Mouse (Mus musculus): ENCODE results near the gene Ptch2.

DNA sequence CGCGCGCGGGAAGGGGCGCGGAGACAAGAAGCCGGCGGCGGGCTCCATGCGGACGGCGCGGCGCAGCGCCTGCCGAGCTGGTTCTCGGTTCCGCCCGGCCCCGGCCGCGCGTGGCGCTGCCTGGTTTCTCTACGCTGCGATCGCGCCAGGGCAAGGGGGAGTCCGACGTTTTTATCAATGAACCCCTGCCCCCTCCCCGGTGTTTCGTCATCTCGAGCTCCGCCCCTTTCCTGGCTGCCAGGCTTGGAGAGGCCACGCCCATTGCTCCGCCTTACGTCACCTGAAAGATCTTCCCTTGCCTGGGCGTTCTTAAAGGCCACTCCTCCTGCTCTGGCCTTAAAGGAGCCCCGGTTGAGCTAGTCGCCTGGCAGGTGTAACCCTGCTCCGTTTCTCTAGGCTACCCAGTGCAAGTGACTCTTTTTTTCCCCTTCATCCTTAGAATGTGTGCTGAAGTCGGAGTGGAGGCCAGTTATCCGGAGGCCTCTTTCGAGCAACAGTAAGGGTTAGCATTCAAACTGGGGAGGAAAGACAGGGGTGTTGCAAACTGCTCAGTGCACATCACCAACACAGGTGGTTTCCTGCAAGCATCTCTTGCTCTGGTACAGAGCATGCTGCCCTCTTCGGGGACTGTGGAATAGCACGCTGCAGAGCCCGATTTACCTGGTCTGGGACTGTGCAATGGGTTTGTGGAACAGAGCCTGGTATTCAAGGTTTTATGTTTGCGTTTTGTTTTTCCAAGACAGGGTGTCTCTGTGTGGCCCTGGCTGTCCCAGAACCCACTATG lies 38.1 kb downstream of the Ptch2 start, which contains the start of gene Plk3:
- TF ChIP-seq CTCF (conservative IDR thresholded peaks at IDR 0.05; ENCODE audit: insufficient read depth, insufficient read length, low read depth, low read length) = no peak
- TF ChIP-seq POLR2A (IDR thresholded peaks at IDR 0.05; ENCODE audit: low read depth, low read length) = peak; percentile 85

All from kidney, adult 2 months (tissue).